Mouse (Mus musculus) midbrain, embryonic 15.5 days (tissue): Measurements from ENCODE around the gene Rtn4rl2. TPM values are rescaled to one million over a fixed set of nuclear protein-coding genes. Genes with fewer than 3 reads are reported as not detected.

ENCODE experiments used
- ATAC-seq: fragments of 200-750 bp; cut with Nextera tagmentation; replicated peaks from 2 replicates; pipeline ENCODE4 v1.8.0; 2017; ENCODE audit warnings: moderate TSS enrichment
- H3K27ac ChIP-seq: fragments of 300-500 bp; sonication (generic); 2 replicates; pipeline ENCODE4 v1.5.1; 2015; ENCODE audit warnings: mild to moderate bottlenecking, inconsistent platforms
- H3K27me3 ChIP-seq: fragments of 300-500 bp; sonication (generic); replicated peaks from 2 replicates; pipeline ENCODE4 v1.6.1; 2015; ENCODE audit warnings: inconsistent platforms
- H3K36me3 ChIP-seq: fragments of 300-500 bp; sonication (generic); replicated peaks from 2 replicates; pipeline ENCODE4 v1.6.1; 2015; ENCODE audit warnings: inconsistent platforms
- H3K4me1 ChIP-seq: fragments of 300-500 bp; sonication (generic); 2 replicates; pipeline ENCODE4 v1.6.1; 2015; ENCODE audit warnings: inconsistent platforms
- H3K4me2 ChIP-seq: fragments of 300-500 bp; sonication (generic); 2 replicates; pipeline ENCODE4 v1.6.1; 2015; ENCODE audit warnings: inconsistent platforms, mild to moderate bottlenecking, moderate library complexity
- H3K4me3 ChIP-seq: fragments of 300-500 bp; sonication (generic); 2 replicates; pipeline ENCODE4 v1.5.1; 2015; ENCODE audit warnings: mild to moderate bottlenecking, inconsistent platforms
- H3K9ac ChIP-seq: fragments of 300-500 bp; sonication (generic); 2 replicates; pipeline ENCODE4 v1.6.1; 2015; ENCODE audit warnings: mild to moderate bottlenecking, inconsistent platforms
- H3K9me3 ChIP-seq: fragments of 300-500 bp; sonication (generic); 2 replicates; pipeline ENCODE4 v1.6.1; 2016; ENCODE audit warnings: inconsistent platforms
- WGBS: fragments of 180-500 bp; shearing (Covaris S2); methylation state at CpG from one replicate; pipeline ENCODE4 v1.1.7; 2015; ENCODE audit warnings: mixed read lengths; 5-methylcytosine and 5-hydroxymethylcytosine counted together
- polyA plus RNA-seq: library from polyadenylated mRNA; unstranded; fragments of >200 nt; fragmentation: Nextera tagmentation; extraction: Ambion mirVana; gene quantifications from 2 replicates; pipeline ENCODE4 v1.2.1, GENCODE M21; 2015

Rtn4rl2 gene
- polyA plus RNA-seq, 1 experiment from 2014 or later = 4.9 TPM

DNA sequence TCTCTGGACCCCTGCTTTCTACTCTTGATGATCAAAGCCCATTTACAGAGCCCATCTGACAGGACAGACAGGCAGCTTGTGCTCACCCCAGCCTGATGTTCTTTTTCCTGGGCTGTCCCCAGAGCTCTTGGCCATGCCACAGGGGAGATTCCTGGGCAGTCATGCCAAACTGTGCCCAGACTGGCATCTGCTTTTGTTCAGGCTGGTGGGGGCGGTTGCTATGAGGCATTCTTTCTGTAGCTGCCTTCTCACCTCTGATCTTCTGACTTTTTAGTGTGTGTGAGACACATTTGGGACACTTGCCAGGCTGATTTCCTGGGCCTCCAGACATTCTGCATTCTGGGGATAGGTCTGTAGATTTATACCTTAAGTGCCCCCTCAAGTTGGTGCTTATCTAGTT is 28.0 kb downstream of the Rtn4rl2 start:
- Histone ChIP-seq H3K36me3 (no peaks in the 10 kb centered on the region), H3K9ac (no peak overlapping the region), H3K9me3 (no peaks in the 10 kb centered on the region), H3K4me1 (no peaks in the 10 kb centered on the region), H3K4me2 (no peak overlapping the region), H3K27me3 (no peaks in the 10 kb centered on the region), H3K27ac (no peak overlapping the region), H3K4me3 (no peak overlapping the region)
- ATAC-seq = no peak
- WGBS = 90% methylated on average over 1 of the region's 1 CpGs

DNA sequence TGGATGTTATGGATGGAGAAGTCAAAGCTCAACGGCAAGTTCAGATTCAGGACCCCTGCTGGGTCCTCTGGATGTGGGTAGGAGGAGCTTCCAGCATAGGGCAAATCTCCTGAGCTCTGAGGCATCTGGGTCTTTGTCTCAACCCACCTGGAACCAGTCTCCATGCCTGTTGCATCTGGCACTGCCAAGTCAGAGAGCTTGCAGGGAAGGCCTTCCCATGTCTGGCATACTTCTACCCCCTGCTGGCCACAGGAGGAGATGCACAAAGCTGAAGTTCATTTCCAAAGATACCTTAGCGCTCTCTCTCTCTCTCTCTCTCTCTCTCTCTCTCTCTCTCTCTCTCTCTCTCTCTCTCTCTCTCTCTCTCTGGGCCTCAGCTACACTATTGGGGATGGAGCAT is 30.8 kb downstream of the Rtn4rl2 start:
- no peaks in the 10 kb centered on the region for H3K36me3 ChIP-seq
- H3K4me1 ChIP-seq = 0 out of 2 replicates have a peak, but pooled peaks cover 4% of the 10 kb centered on the region
- H3K4me2 ChIP-seq = no peak overlapping the region
- ATAC-seq = peak; percentile 76; the same call in 1 of the 2 replicates
- H3K9me3 ChIP-seq = no peaks in the 10 kb centered on the region
- H3K4me3 ChIP-seq = no peak overlapping the region
- no peaks in the 10 kb centered on the region for H3K27me3 ChIP-seq
- H3K27ac ChIP-seq = no peak overlapping the region
- 62% methylated on average over 2 of the region's 2 CpGs for WGBS
- H3K9ac ChIP-seq = no peak overlapping the region

DNA sequence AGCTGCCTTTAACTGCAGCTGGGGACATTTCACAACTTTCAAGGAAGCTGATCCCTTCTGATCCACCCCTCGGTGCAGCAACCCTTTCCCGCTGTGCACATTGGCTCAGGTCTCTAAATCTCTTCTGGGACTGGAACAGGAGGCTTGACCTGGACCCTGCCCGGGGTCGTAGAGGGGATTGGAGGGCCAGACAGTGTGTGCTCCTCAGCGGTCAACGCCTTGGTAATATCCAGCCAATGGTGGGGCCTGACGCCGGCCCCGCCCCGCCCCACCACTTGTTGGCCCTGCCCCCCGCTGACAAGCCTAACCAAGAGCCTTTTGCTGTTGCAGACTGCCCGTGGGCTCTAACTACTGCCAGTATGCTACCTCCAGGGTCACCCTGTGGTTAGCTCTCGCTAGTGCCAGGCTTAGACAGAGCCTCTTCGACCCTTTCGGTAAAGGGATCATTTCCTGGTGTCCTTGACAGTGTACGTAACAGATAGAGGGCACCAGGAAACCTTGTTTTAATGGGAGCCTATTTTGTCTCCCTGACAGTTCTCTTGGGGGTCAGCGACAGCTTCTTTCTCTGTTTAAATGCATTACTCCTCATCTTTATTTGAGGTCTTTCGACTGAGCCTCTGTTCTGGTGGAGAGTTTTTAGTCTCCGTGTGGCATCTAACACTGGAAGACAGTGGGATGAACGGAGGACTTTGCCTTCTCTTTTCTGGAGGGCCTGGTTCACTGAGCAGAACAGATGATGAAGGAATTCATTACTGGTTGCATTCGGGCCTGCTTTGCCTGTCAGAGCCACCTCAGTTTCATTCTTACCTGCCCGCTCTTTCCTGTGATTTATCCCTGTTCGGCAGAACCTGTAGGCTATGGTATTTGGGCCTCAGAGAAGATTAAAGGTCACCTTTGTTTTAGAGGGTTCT is 35.1 kb downstream of the Rtn4rl2 start:
- peak overlapping the region; percentile 22; the same call in 1 of the 2 replicates for H3K4me2 ChIP-seq
- H3K9ac ChIP-seq = no peak overlapping the region
- no peak overlapping the region for H3K4me3 ChIP-seq
- no peaks in the 10 kb centered on the region for H3K36me3 ChIP-seq
- peak; percentile 31; the same call in 1 of the 2 replicates for ATAC-seq
- no peak overlapping the region for H3K27ac ChIP-seq
- 29% methylated on average over 23 of the region's 23 CpGs for WGBS
- 0 out of 2 replicates have a peak, but pooled peaks cover 4% of the 10 kb centered on the region for H3K4me1 ChIP-seq
- H3K27me3 ChIP-seq = no peaks in the 10 kb centered on the region
- H3K9me3 ChIP-seq = no peaks in the 10 kb centered on the region

- 63% methylated on average over 7 of the region's 7 CpGs for WGBS
- no peaks in the 10 kb centered on the region for H3K36me3 ChIP-seq
Observed at GRCm38 (mm10) chr2:84850407-84851129, 35.9 kb downstream of the Rtn4rl2 start.

DNA sequence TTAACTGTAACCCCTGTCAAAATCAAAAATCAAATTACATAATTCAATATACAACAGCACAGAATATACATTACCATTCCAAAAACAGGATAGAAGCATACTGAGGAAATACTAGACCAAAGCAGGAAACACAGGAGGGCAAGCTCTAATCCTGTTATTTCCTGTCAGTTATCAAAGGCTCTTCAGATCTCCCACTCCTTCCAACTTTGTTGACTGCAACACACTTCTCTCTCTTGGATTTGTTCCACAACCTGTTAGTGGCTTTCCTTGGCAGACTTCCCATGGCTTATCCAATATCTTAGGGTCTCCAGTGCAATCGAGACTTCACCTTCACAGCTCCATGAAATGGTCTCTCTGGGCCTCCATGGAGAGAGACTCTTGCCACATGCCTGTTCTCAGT is 41.3 kb downstream of the Rtn4rl2 start:
- Histone ChIP-seq H3K9me3 (no peaks in the 10 kb centered on the region), H3K36me3 (no peaks in the 10 kb centered on the region), H3K27me3 (peaks cover 13% of the 10 kb centered on the region), H3K4me3 (no peak overlapping the region), H3K4me2 (no peak overlapping the region), H3K27ac (no peak overlapping the region), H3K9ac (no peak overlapping the region), H3K4me1 (peaks cover 8% of the 10 kb centered on the region)
- WGBS = 73% methylated on average over 1 of the region's 1 CpGs
- no peak for ATAC-seq

More at GRCm38 (mm10) chr2:84850407-84851129, 35.9 kb downstream of the Rtn4rl2 start:
- no peak overlapping the region for H3K4me3 ChIP-seq
- ATAC-seq = no peak
- no peaks in the 10 kb centered on the region for H3K9me3 ChIP-seq
- H3K27me3 ChIP-seq = no peaks in the 10 kb centered on the region
- H3K4me2 ChIP-seq = peak overlapping the region; percentile 22; the same call in 1 of the 2 replicates
- H3K4me1 ChIP-seq = 0 out of 2 replicates have a peak, but pooled peaks cover 4% of the 10 kb centered on the region
- H3K9ac ChIP-seq = no peak overlapping the region
- no peak overlapping the region for H3K27ac ChIP-seq

DNA sequence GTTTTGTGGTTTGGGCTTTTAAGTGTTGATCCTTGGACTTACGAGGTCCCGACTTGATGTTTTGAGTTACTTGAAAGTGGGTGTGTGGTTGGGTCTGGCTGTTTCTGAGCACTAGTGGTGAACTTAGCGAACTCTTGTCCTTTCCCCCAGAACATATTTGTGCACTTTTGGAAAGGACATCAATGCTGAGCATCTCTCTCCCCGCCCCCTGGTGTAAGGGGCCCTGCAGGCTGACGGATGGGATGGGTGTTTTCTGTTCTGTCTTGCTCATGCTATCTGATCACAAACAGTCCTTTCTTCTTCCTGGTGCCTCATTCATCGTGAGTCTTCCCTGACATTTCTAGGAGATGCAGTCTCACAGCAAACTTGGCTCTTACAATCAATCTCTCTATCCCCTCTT is 42.9 kb downstream of the Rtn4rl2 start:
- no peak for ATAC-seq
- Histone ChIP-seq H3K9ac (no peak overlapping the region), H3K4me2 (no peak overlapping the region), H3K9me3 (no peaks in the 10 kb centered on the region), H3K36me3 (no peaks in the 10 kb centered on the region), H3K27me3 (peaks cover 29% of the 10 kb centered on the region), H3K4me1 (peaks cover 21% of the 10 kb centered on the region), H3K27ac (no peak overlapping the region), H3K4me3 (no peak overlapping the region)
- 91% methylated on average over 6 of the region's 6 CpGs for WGBS

GRCm38 (mm10) chr2:84841905-84842304 is 44.6 kb downstream of the Rtn4rl2 start:
- H3K27me3 ChIP-seq = peaks cover 44% of the 10 kb centered on the region

DNA sequence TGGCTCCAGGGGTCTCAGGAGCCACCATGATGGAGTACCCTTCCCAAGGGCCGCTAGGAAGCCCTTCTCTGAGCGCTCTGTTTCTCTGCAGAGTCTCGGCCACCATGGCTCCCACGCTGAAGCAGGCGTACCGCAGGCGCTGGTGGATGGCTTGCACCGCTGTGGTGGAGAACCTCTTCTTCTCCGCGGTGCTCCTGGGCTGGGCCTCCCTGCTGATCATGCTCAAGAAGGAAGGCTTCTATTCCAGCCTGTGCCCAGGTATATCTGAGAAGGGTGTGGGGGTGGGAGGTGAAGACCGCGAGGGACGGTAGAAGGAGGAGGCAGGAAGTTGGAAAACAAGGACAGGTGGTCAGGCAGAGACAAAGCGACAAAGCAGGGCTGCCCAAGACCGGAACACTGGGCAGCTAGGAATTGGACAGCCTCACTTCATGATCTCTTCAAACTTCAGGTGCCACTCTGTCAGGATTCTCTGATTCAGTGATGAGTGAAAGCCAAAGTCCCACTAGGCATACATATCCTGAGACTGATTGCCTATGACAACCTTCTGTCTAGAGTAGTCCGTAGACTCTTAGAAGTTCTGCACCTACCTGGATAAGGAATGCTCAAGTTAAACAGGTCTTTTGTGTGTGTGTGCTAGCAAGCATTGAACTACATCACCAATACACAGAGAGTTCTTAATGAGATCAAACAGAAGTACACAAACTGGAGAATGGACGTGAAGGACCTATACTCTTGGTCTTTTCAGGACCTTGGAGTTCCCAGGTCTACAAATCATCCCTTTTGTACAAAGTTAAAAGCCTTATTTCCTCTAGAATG is 45.6 kb downstream of the Rtn4rl2 start:
- Histone ChIP-seq H3K9ac (peak overlapping the region; percentile 36; the same call in 1 of the 2 replicates), H3K27me3 (peaks cover 44% of the 10 kb centered on the region), H3K27ac (no peak overlapping the region), H3K4me2 (peak overlapping the region; percentile 93), H3K4me3 (peak overlapping the region; percentile 46), H3K4me1 (peaks cover 21% of the 10 kb centered on the region), H3K9me3 (no peaks in the 10 kb centered on the region), H3K36me3 (no peaks in the 10 kb centered on the region)
- no peak; the same call in none of the 2 replicates for ATAC-seq
- WGBS = 10% methylated on average over 17 of the region's 17 CpGs

More at GRCm38 (mm10) chr2:84841905-84842304, 44.6 kb downstream of the Rtn4rl2 start:
- H3K36me3 ChIP-seq = no peaks in the 10 kb centered on the region
- no peak for ATAC-seq
- H3K27ac ChIP-seq = no peak overlapping the region
- H3K9ac ChIP-seq = no peak overlapping the region
- no peak overlapping the region for H3K4me3 ChIP-seq
- H3K4me1 ChIP-seq = peaks cover 21% of the 10 kb centered on the region
- no peaks in the 10 kb centered on the region for H3K9me3 ChIP-seq
- H3K4me2 ChIP-seq = no peak overlapping the region

GRCm38 (mm10) chr2:84840016-84840747 is 46.3 kb downstream of the Rtn4rl2 start:
- Histone ChIP-seq H3K36me3 (no peaks in the 10 kb centered on the region), H3K9me3 (no peaks in the 10 kb centered on the region), H3K4me2 (peak overlapping the region; percentile 93), H3K27me3 (peaks cover 44% of the 10 kb centered on the region), H3K4me3 (peak overlapping the region; percentile 46), H3K9ac (peak overlapping the region; percentile 36), H3K27ac (no peak overlapping the region), H3K4me1 (peaks cover 21% of the 10 kb centered on the region)
- ATAC-seq = peak; percentile 79
- WGBS = under 1% methylated on average over 54 of the region's 54 CpGs

DNA sequence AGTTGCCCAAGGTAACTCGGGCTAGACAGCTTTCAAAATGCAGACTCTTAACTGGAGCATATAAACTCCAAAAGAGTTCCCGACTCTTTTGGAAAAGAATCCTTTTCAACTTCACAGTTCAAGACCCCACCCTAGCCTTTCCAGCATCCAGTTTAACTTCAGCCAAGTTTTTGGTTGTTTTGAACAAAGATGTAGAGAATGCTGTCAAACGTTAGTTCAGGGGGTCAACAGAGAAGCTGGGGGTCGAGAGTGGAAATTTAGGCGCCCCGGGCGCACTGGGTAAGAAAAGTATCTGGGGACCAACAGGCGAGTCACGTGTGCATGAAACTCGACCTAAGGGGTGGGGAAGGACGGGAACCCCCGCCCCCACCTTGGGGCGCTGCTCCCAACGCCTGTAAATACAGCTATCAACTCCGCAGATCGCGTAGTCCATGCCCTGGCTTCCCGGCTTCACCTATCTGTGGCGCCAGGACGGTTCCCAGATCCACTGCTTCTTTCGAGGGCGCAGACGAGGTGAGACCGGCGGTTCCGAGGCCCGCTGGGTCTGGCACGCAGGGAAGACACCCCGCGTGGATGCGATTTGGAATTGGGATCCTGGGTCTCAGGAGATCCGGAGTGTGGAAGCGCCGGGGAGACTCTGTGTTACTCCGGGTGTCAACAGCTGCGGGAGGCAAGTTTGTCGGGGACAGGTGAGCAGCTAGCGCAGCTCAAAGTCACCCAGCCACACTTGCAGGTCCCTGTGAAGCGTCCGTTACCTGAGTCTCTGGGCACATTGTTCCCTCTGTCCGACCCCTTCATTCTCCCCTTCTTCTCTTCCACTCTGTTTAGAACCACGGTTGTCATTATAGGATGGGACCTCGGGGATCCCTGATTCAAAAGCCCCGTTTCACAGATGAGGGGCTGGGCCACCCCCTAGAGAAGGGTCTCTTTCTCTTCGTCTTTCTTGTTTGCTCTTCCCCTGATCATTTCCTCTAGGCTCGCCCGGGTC is 47.2 kb downstream of the Rtn4rl2 start:
- no peak overlapping the region for H3K27ac ChIP-seq
- peak overlapping the region; percentile 93 for H3K4me2 ChIP-seq
- H3K36me3 ChIP-seq = no peaks in the 10 kb centered on the region
- peaks cover 44% of the 10 kb centered on the region for H3K27me3 ChIP-seq
- peak; percentile 2; the same call in 1 of the 2 replicates for ATAC-seq
- H3K4me3 ChIP-seq = peak overlapping the region; percentile 46
- peaks cover 21% of the 10 kb centered on the region for H3K4me1 ChIP-seq
- H3K9me3 ChIP-seq = no peaks in the 10 kb centered on the region
- peak overlapping the region; percentile 36 for H3K9ac ChIP-seq
- under 1% methylated on average over 47 of the region's 47 CpGs for WGBS
